8 mouse cellular contexts compared by ENCODE assay signal in the genomic region with DNA sequence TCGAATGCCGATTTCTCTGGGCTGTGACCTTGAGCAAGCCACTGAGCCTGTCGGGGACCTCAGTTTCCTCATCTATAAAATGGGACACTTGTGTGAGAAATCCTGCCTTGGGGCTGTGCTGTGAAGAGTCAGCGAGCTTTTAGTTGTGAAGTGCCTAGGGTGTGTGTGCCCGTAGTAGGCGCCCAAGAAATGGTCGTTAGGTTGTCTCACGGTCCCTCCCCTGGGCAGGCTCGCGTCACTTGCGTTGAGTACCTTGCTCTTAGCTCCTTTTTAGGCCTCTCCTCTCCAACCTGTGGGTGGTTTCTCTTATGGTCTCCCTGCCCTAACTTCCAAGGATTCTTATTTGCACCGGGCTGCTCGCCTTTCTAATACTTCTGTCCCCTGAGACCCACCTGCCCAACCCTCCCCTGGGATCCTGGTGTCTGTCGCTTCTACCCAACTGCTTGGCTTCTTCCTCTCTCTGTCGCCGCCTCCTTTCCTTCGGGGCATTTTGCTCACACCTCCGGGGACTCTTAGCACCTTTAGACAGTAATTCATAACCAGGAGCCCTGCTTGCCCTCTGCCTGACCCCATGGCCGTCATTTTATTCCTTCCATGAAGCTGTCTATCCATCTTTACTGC. TPM values are rescaled to one million over a fixed set of nuclear protein-coding genes. Genes with fewer than 3 reads are reported as not detected.
A peak's percentile ranks its signal among the peaks of the same experiment; 100 is the strongest.
DNase-seq lines count a peak whose midpoint lies in the region; ATAC-seq lines count a peak whose summit lies in the region.

No protein-coding gene starts in this region.

- ATAC-seq in cerebellum, adult (ENCODE audit: insufficient number of reproducible peaks, low FRiP score, low TSS enrichment): no peak
- peak; percentile 12; the same call in 1 of the 2 replicates for ATAC-seq in heart, embryonic 11.5 days (replicated peaks; ENCODE audit: insufficient number of reproducible peaks, low FRiP score, low TSS enrichment)

- H3K4me2 ChIP-seq in heart, embryonic 11.5 days: peak overlapping the region; percentile 83

- H3K27ac ChIP-seq in heart, embryonic 11.5 days (ENCODE audit: low read depth, low read length): peak overlapping the region; percentile 96

- H3K4me3 ChIP-seq in heart, embryonic 11.5 days (ENCODE audit: low read depth, low read length): peak overlapping the region; percentile 98

- H3K4me1 ChIP-seq in heart, embryonic 11.5 days (ENCODE audit: control insufficient read depth, insufficient read depth, low read length): peaks cover 8% of the 10 kb centered on the region; the same call in 1 of the 2 replicates

- no peaks in the 10 kb centered on the region for H3K9me3 ChIP-seq in heart, embryonic 11.5 days (replicated peaks; ENCODE audit: control insufficient read depth, low read length)

- DNase-seq in cerebellum, adult 11 months: peak; percentile 26
- peak; percentile 15 to 38 for DNase-seq in CD8-positive naive resting alpha-beta T cell, adult 2 months (ENCODE audit: low read depth in 2 of 2, low spot score in 2 of 2)
- peak; percentile 56 for DNase-seq in embryo, embryonic 10.5 days (ENCODE audit: low spot score)
- peak; percentile 41 for DNase-seq in kidney, postnatal 10 days
- DNase-seq in lung, postnatal 10 days: peak; percentile 38
- peak; percentile 25 for DNase-seq in retina, embryonic 14.5 days (ENCODE audit: low spot score)

- H3K27me3 ChIP-seq in heart, embryonic 11.5 days (ENCODE audit: control insufficient read depth, insufficient read depth, low read length): no peaks in the 10 kb centered on the region

- no peaks in the 10 kb centered on the region for H3K36me3 ChIP-seq in heart, embryonic 11.5 days (ENCODE audit: control insufficient read depth, insufficient read depth, low read length)

- under 1% methylated on average over 19 of the region's 19 CpGs for WGBS in heart, embryonic 11.5 days (ENCODE audit: insufficient replicate concordance)

- peak overlapping the region; percentile 96 for H3K9ac ChIP-seq in heart, embryonic 11.5 days (ENCODE audit: low read depth, low read length)

RNA-seq across cellular contexts. Expression of gene Vcl, which starts 0.7 kb away (rescaled TPM):
- 78.8 and 101 TPM in 2 replicates for polyA plus RNA-seq in heart, embryonic 11.5 days (2014; fragmentation: Nextera tagmentation; extraction: Ambion mirVana)
